Comparison of ENCODE assay signal across 24 mouse cellular contexts in genomic region chr5:146172744-146173143, GRCm38 (mm10). TPM values are rescaled to one million over a fixed set of nuclear protein-coding genes. Genes with fewer than 3 reads are reported as not detected.
DNase-seq lines count a peak whose midpoint lies in the region; ATAC-seq and TF ChIP-seq lines count a peak whose summit lies in the region.
"Not testable (repeated sequence)": the region's sequence is repeated elsewhere in the genome, so short reads cannot be mapped to it uniquely, and the experiment has no call there.
"Had no signal": no experiment of that assay in that cellular context is flagged by ENCODE, and none has a peak within 500 bp of the region (broad histone marks: within the 10 kb centered on the region; RNA-seq: fewer than 3 reads in every experiment).

No protein-coding gene starts in this region.

- WGBS in cerebellum, adult 2 months, result 59% methylated on average over 4 of the region's 4 CpGs
- whole genome bisulfite sequencing in forebrain, embryonic 11.5 days, result 70% methylated on average over 4 of the region's 4 CpGs

- ATAC-seq in forebrain, embryonic 11.5 days (replicated peaks; ENCODE audit: low FRiP score), result not testable (repeated sequence)

- H3K27ac ChIP-seq in cerebellum, adult 2 months (ENCODE audit: insufficient read depth, low read length); forebrain, embryonic 11.5 days (ENCODE audit: low read depth, low read length): not testable (repeated sequence)

- H3K9ac ChIP-seq in forebrain, embryonic 11.5 days (ENCODE audit: low read length), result not testable (repeated sequence)

- not testable (repeated sequence) for H3K9me3 ChIP-seq in forebrain, embryonic 11.5 days (ENCODE audit: control insufficient read depth, low read length)

- H3K27me3 ChIP-seq in cerebellum, adult 2 months (ENCODE audit: control insufficient read depth, insufficient read depth, low read length); forebrain, embryonic 11.5 days (ENCODE audit: control insufficient read depth, insufficient read depth, low read length): not testable (repeated sequence)

- H3K4me1 ChIP-seq in cerebellum, adult 2 months (ENCODE audit: control insufficient read depth, insufficient read depth, low read length); forebrain, embryonic 11.5 days (replicated peaks; ENCODE audit: control insufficient read depth, insufficient read depth, low read length): not testable (repeated sequence)

- TF ChIP-seq CTCF in cerebellum, adult 2 months (IDR thresholded peaks at IDR 0.05; ENCODE audit: borderline replicate concordance, insufficient read depth, low read depth, low read length), result peak; percentile 39; the same call in 1 of the 2 replicates

- H3K4me2 ChIP-seq in forebrain, embryonic 11.5 days (ENCODE audit: low read depth, low read length, severe bottlenecking), result not testable (repeated sequence)

- H3K36me3 ChIP-seq in forebrain, embryonic 11.5 days (ENCODE audit: control insufficient read depth, insufficient read depth, low read length), result not testable (repeated sequence)

- not testable (repeated sequence) for TF ChIP-seq POLR2A in cerebellum, adult 2 months (IDR thresholded peaks at IDR 0.05; ENCODE audit: borderline replicate concordance, insufficient read depth, low read length)

- not testable (repeated sequence) for H3K4me3 ChIP-seq in cerebellum, adult 2 months (replicated peaks; ENCODE audit: insufficient read depth, low read depth, low read length); forebrain, embryonic 11.5 days (ENCODE audit: low read depth, low read length)

- DNase-seq in CD4-positive, CD25-positive, alpha-beta regulatory T cell, adult 2 months (ENCODE audit: low read depth, low spot score), result peak; percentile 16
- DNase-seq in adrenal gland, postnatal 10 days, result peak; percentile 38
- DNase-seq in cerebellum, adult 2 months, result peak; percentile 53 to 54
- peak; percentile 4 for DNase-seq in forebrain, embryonic 11.5 days (ENCODE audit: low spot score)
- DNase-seq in kidney, adult 18-20 months, result peak; percentile 66
- peak; percentile 46 to 57 for DNase-seq in kidney, postnatal 4 days
- peak; percentile 40 to 48 for DNase-seq in lung, adult 18-20 months
- DNase-seq in right cerebral cortex, adult 18-20 months, result peak; percentile 5

RNA-seq across cellular contexts. Expression of gene Gm6309, which starts 2.2 kb away (rescaled TPM):
- not detected for total RNA-seq in adrenal gland, postnatal 10 days (2021)
- polyA plus RNA-seq in cerebellum, adult 2 months (2012; rRNA removed), result not detected in 2 replicates
- not detected in 2 replicates for polyA plus RNA-seq in forebrain, embryonic 11.5 days (2014; fragmentation: Nextera tagmentation; extraction: Ambion mirVana)
- total RNA-seq: G1E; gastrocnemius, postnatal 4 days; heart, postnatal 36 days; layer of hippocampus, postnatal 36 days; megakaryocyte-erythroid progenitor cell, adult 5-6 weeks; midbrain, postnatal 0 days had no signal
- polyA plus RNA-seq: embryonic facial prominence, embryonic 14.5 days; forebrain, embryonic 10.5 days; frontal cortex, adult 2 months; G1E; heart, embryonic 12.5 days; hindbrain, embryonic 16.5 days; large intestine, adult 2 months; limb, embryonic 11.5 days; liver, embryonic 16.5 days; midbrain, postnatal 0 days; neural tube, embryonic 11.5 days; urinary bladder, adult 2 months had no signal

RNA-seq across cellular contexts. Expression of gene 1700001J03Rik, which starts 12.4 kb away (rescaled TPM):
- 1 to 10 TPM in 1 of 2 experiments, under 1 TPM in 1; 0.48 to 1.6 TPM for total RNA-seq in adrenal gland, postnatal 10 days (2021)
- 2.2 and 2.8 TPM in 2 replicates for polyA plus RNA-seq in cerebellum, adult 2 months (2012; rRNA removed)
- polyA plus RNA-seq in forebrain, embryonic 11.5 days (2014; fragmentation: Nextera tagmentation; extraction: Ambion mirVana), result 0.33 TPM in 1 of 2 replicates, not detected in the other
- total RNA-seq: heart, postnatal 36 days; megakaryocyte-erythroid progenitor cell, adult 5-6 weeks; midbrain, postnatal 0 days had no signal
- polyA plus RNA-seq: embryonic facial prominence, embryonic 14.5 days; forebrain, embryonic 10.5 days; G1E; heart, embryonic 12.5 days; limb, embryonic 11.5 days; liver, embryonic 16.5 days; neural tube, embryonic 11.5 days had no signal

RNA-seq across cellular contexts. Expression of gene Gm5565, which starts 12.4 kb away (rescaled TPM):
- not detected for total RNA-seq in adrenal gland, postnatal 10 days (2021)
- not detected in 2 replicates for polyA plus RNA-seq in cerebellum, adult 2 months (2012; rRNA removed)
- polyA plus RNA-seq in forebrain, embryonic 11.5 days (2014; fragmentation: Nextera tagmentation; extraction: Ambion mirVana), result not detected in 2 replicates
- total RNA-seq: G1E; gastrocnemius, postnatal 4 days; heart, postnatal 36 days; layer of hippocampus, postnatal 36 days; megakaryocyte-erythroid progenitor cell, adult 5-6 weeks; midbrain, postnatal 0 days had no signal
- polyA plus RNA-seq: embryonic facial prominence, embryonic 14.5 days; forebrain, embryonic 10.5 days; frontal cortex, adult 2 months; G1E; heart, embryonic 12.5 days; hindbrain, embryonic 16.5 days; large intestine, adult 2 months; limb, embryonic 11.5 days; liver, embryonic 16.5 days; midbrain, postnatal 0 days; neural tube, embryonic 11.5 days; urinary bladder, adult 2 months had no signal

RNA-seq across cellular contexts. Expression of gene Rnf6, which starts 48.6 kb away (rescaled TPM):
- total RNA-seq in adrenal gland, postnatal 10 days (2021), result 10 to 100 TPM; 48.6 to 49.4 TPM
- 67.0 and 68.4 TPM in 2 replicates for polyA plus RNA-seq in cerebellum, adult 2 months (2012; rRNA removed)
- polyA plus RNA-seq in forebrain, embryonic 11.5 days (2014; fragmentation: Nextera tagmentation; extraction: Ambion mirVana), result 22.7 and 25.0 TPM in 2 replicates

RNA-seq across cellular contexts. Expression of gene Cdk8, which starts 58.3 kb away (rescaled TPM):
- total RNA-seq in adrenal gland, postnatal 10 days (2021), result 10 to 100 TPM; 48.6 to 62.1 TPM
- polyA plus RNA-seq in cerebellum, adult 2 months (2012; rRNA removed), result 35.3 and 37.5 TPM in 2 replicates
- polyA plus RNA-seq in forebrain, embryonic 11.5 days (2014; fragmentation: Nextera tagmentation; extraction: Ambion mirVana), result 41.5 and 43.5 TPM in 2 replicates

Comparison
In these comparisons a context has a peak if more than half of its experiments do, and no peak if none do; other contexts are left out.
1. DNase-seq: peak in every context shown above with its lines; median percentile 66 in kidney, adult 18-20 months; 54 in cerebellum, adult 2 months; 52 in kidney, postnatal 4 days; 44 in lung, adult 18-20 months; 38 in adrenal gland, postnatal 10 days; 16 in CD4-positive, CD25-positive, alpha-beta regulatory T cell, adult 2 months; 5 in right cerebral cortex, adult 18-20 months; 4 in forebrain, embryonic 11.5 days.